Mouse (Mus musculus): Measurements from ENCODE around the gene Rnf215.
"Not testable (repeated sequence)": the region's sequence is repeated elsewhere in the genome, so short reads cannot be mapped to it uniquely, and the experiment has no call there.

Rnf215 gene

GRCm38 (mm10) chr11:4134986-4135935 is at the start of gene Rnf215:
Rnf215 (plus strand) TSS chr11:4135202.
- peak; percentile 93 for DNase-seq

- DNase-seq = peak; percentile 76
These were observed 48.8 kb upstream of the Rnf215 start for GRCm38 (mm10) chr11:4086246-4086645.

GRCm38 (mm10) chr11:4087267-4087666 is 47.7 kb upstream of the Rnf215 start:
- DNase-seq = peak; percentile 52

GRCm38 (mm10) chr11:4093459-4094377 is 41.3 kb upstream of the Rnf215 start:
- peak; percentile 86 for DNase-seq

GRCm38 (mm10) chr11:4094378-4095170 is 40.4 kb upstream of the Rnf215 start:
- DNase-seq = peak; percentile 86

- peak; percentile 85 for DNase-seq
These were observed 39.6 kb upstream of the Rnf215 start, which contains the start of gene Mtfp1 for GRCm38 (mm10) chr11:4095171-4096053. Mtfp1 (minus strand) TSS chr11:4095445.

GRCm38 (mm10) chr11:4096054-4096984 is 38.7 kb upstream of the Rnf215 start:
- peak; percentile 100 for DNase-seq

GRCm38 (mm10) chr11:4097091-4097621 is 37.8 kb upstream of the Rnf215 start:
- peak; percentile 42 for DNase-seq

GRCm38 (mm10) chr11:4098120-4098519 is 36.9 kb upstream of the Rnf215 start:
- DNase-seq = no peak

GRCm38 (mm10) chr11:4098816-4099215 is 36.2 kb upstream of the Rnf215 start:
- no peak for DNase-seq

GRCm38 (mm10) chr11:4099447-4099846 is 35.6 kb upstream of the Rnf215 start:
- no peak for DNase-seq

GRCm38 (mm10) chr11:4101851-4102250 is 33.2 kb upstream of the Rnf215 start:
- no peak for DNase-seq

GRCm38 (mm10) chr11:4103522-4103921 is 31.5 kb upstream of the Rnf215 start:
- DNase-seq = no peak

GRCm38 (mm10) chr11:4104989-4105388 is 30.0 kb upstream of the Rnf215 start:
- no peak for DNase-seq

GRCm38 (mm10) chr11:4105444-4105843 is 29.6 kb upstream of the Rnf215 start:
- no peak for DNase-seq

GRCm38 (mm10) chr11:4107901-4108300 is 27.1 kb upstream of the Rnf215 start:
- not testable (repeated sequence) for DNase-seq

GRCm38 (mm10) chr11:4108691-4109090 is 26.3 kb upstream of the Rnf215 start:
- no peak for DNase-seq

- DNase-seq = no peak
These were observed 23.0 kb upstream of the Rnf215 start for GRCm38 (mm10) chr11:4112033-4112432.

GRCm38 (mm10) chr11:4112861-4113260 is 22.1 kb upstream of the Rnf215 start:
- DNase-seq = no peak

- no peak for DNase-seq
These were observed 21.5 kb upstream of the Rnf215 start for GRCm38 (mm10) chr11:4113496-4113895.
